Mouse (Mus musculus): Measurements from ENCODE around the gene Tmie. TPM values are rescaled to one million over a fixed set of nuclear protein-coding genes. Genes with fewer than 3 reads are reported as not detected.

Tmie gene
- total and polyA plus RNA-seq, 3 experiments, result 0.11 TPM; not detected in 2

DNA sequence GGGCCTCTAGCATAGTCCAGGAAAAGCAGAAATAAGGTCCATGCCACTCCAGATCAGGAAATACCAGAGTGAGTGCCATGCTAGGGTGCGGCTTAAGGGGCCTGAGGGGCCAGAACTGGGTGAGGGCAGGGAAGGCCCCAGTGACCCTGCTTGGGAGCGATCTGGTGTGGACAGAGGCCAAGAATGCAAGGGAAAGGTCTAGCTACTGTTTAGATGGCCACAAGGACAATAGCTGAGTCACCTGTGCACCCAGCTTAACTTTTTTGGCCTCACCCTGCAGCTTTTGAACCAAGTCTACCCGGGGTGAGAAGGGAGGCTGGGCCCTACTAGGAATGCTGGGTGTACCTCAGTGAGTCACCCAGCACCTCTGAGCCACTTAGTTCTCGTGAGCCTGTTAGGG, 859 bp upstream of the Tmie start:
- DNase-seq (ENCODE audit: low spot score) (no peak), ATAC-seq (ENCODE audit: extremely low read depth, insufficient number of reproducible peaks, low FRiP score, poor library complexity, severe bottlenecking) (no peak)
- Histone ChIP-seq H3K4me3 (ENCODE audit: low read depth, low read length) (no peak overlapping the region), H3K36me3 (replicated peaks) (no peaks in the 10 kb centered on the region), H3K9me3 (replicated peaks) (no peaks in the 10 kb centered on the region), H3K4me1 (ENCODE audit: insufficient read depth, low read depth, low read length) (no peaks in the 10 kb centered on the region), H3K27me3 (ENCODE audit: insufficient read depth, low read length) (peaks cover 23% of the 10 kb centered on the region)
- no peak for TF ChIP-seq CTCF (IDR thresholded peaks at IDR 0.05; ENCODE audit: low read depth, low read length)
- TF ChIP-seq POLR2AphosphoS5 (IDR thresholded peaks at IDR 0.05; ENCODE audit: insufficient replicate concordance, low read depth, low read length), result no peak
- TF ChIP-seq GATA1 (IDR thresholded peaks at IDR 0.05; ENCODE audit: borderline replicate concordance, low read length), result no peak
- no peak for TF ChIP-seq TAL1 (conservative IDR thresholded peaks at IDR 0.05; ENCODE audit: low read depth, low read length)
- no peak for TF ChIP-seq GATA2 (IDR thresholded peaks at IDR 0.05; ENCODE audit: borderline replicate concordance, low read depth, low read length)

DNA sequence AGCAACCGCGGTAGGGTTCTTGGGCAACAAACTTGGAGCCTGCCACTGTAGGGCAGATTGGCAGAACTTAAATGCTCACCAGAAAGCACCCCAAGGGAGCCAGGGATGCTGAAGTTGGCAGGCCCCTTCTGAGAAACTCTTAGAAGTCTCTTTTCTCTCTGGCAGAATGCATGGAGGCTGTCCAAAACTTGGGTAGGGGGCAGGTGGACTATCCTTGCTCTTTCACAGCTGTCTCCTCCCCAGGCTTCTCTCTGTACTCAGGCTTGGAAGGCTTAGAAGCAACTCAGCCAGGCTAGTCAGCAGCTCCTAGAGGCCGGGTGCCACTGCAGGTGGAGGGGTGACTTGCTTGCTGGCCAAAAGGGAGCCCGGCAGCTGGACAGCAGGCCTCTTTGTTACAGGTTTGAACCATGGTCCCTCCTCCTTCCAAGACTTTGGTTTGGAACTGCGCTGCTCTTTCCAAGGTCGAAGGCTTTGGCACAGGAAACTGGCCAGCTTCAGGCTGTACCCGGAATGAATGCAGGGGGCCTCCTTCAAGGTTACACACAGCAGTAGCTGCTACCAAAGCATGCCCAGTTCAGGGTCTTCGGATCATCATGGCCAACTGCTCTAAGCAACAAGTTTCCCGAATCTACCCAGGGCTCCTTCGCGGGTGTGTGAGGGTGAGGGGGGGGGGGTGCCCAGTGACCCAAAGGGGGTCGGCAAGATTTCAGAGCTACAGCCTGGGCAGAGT, 557 bp downstream of the Tmie start, which contains the start of gene Als2cl:
TSS of gene Als2cl (plus strand) at position 680 of the 730 bp plus-strand sequence.
- Histone ChIP-seq H3K9me3 (replicated peaks) (no peaks in the 10 kb centered on the region), H3K4me3 (ENCODE audit: low read depth, low read length) (no peak within 1 kb of the TSS), H3K27me3 (ENCODE audit: insufficient read depth, low read length) (peaks cover 20% of the 10 kb centered on the region), H3K36me3 (replicated peaks) (no peaks in the 10 kb centered on the region), H3K4me1 (ENCODE audit: insufficient read depth, low read depth, low read length) (no peaks in the 10 kb centered on the region)
- DNase-seq (ENCODE audit: low spot score) (no peak), ATAC-seq (ENCODE audit: extremely low read depth, insufficient number of reproducible peaks, low FRiP score, poor library complexity, severe bottlenecking) (no peak)
- TF ChIP-seq GATA1 (IDR thresholded peaks at IDR 0.05; ENCODE audit: borderline replicate concordance, low read length) (no peak), GATA2 (IDR thresholded peaks at IDR 0.05; ENCODE audit: borderline replicate concordance, low read depth, low read length) (no peak), CTCF (IDR thresholded peaks at IDR 0.05; ENCODE audit: low read depth, low read length) (no peak), TAL1 (conservative IDR thresholded peaks at IDR 0.05; ENCODE audit: low read depth, low read length) (no peak), POLR2AphosphoS5 (IDR thresholded peaks at IDR 0.05; ENCODE audit: insufficient replicate concordance, low read depth, low read length) (no peak)

DNA sequence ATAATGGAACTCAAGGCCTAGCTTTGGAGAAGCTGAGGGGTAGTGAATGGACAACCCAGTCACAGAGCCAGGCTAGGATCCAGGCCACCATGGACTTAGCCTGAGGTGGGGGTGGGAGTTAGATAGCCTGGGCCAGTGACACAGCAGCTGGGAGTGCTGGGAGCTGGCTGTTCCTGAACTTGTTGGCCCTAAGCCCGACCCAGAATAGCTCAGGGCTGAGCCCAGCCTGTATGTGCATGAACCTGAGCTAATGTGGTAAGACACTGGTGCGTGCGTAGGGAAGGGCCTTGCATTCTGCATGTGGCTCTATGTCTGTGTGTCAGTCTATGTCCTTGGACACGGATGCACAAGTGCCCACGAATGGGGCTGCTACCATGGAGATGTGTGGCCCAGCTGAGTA, 2.0 kb downstream of the Tmie start:
- DNase-seq (ENCODE audit: low spot score) (no peak), ATAC-seq (ENCODE audit: extremely low read depth, insufficient number of reproducible peaks, low FRiP score, poor library complexity, severe bottlenecking) (no peak)
- Histone ChIP-seq H3K4me3 (ENCODE audit: low read depth, low read length) (no peak overlapping the region), H3K9me3 (replicated peaks) (no peaks in the 10 kb centered on the region), H3K4me1 (ENCODE audit: insufficient read depth, low read depth, low read length) (no peaks in the 10 kb centered on the region), H3K27me3 (ENCODE audit: insufficient read depth, low read length) (peaks cover 27% of the 10 kb centered on the region), H3K36me3 (replicated peaks) (no peaks in the 10 kb centered on the region)
- TF ChIP-seq POLR2AphosphoS5 (IDR thresholded peaks at IDR 0.05; ENCODE audit: insufficient replicate concordance, low read depth, low read length), result no peak
- TF ChIP-seq TAL1 (conservative IDR thresholded peaks at IDR 0.05; ENCODE audit: low read depth, low read length), result no peak
- no peak for TF ChIP-seq CTCF (IDR thresholded peaks at IDR 0.05; ENCODE audit: low read depth, low read length)
- TF ChIP-seq GATA1 (IDR thresholded peaks at IDR 0.05; ENCODE audit: borderline replicate concordance, low read length), result no peak
- no peak for TF ChIP-seq GATA2 (IDR thresholded peaks at IDR 0.05; ENCODE audit: borderline replicate concordance, low read depth, low read length)

DNA sequence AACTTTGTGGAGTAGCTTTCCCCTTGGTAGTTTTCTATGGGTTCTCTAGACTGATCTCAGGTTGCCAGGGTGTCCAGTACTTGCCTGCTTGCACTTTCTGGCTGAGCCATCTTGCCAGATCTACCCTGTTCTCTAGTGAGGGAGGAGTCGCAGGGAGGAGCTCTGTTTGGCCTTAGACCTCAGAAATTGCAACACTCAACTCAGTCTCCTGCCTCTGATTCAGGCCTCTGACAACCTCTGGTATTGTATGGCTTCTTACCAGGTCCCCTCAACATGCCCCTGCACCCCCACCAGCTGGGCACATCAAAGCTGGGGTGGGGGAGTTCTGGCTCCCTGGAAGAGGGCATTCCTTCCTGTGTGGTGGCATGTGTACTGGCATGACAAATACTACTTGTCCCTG, 2.6 kb downstream of the Tmie start:
- peaks cover 32% of the 10 kb centered on the region for H3K27me3 ChIP-seq (ENCODE audit: insufficient read depth, low read length)
- no peaks in the 10 kb centered on the region for H3K4me1 ChIP-seq (ENCODE audit: insufficient read depth, low read depth, low read length)
- no peak overlapping the region for H3K4me3 ChIP-seq (ENCODE audit: low read depth, low read length)
- TF ChIP-seq GATA1 (IDR thresholded peaks at IDR 0.05; ENCODE audit: borderline replicate concordance, low read length) (no peak), POLR2AphosphoS5 (IDR thresholded peaks at IDR 0.05; ENCODE audit: insufficient replicate concordance, low read depth, low read length) (no peak), GATA2 (IDR thresholded peaks at IDR 0.05; ENCODE audit: borderline replicate concordance, low read depth, low read length) (no peak), TAL1 (conservative IDR thresholded peaks at IDR 0.05; ENCODE audit: low read depth, low read length) (no peak), CTCF (IDR thresholded peaks at IDR 0.05; ENCODE audit: low read depth, low read length) (no peak)
- H3K36me3 ChIP-seq (replicated peaks), result no peaks in the 10 kb centered on the region
- ATAC-seq (ENCODE audit: extremely low read depth, insufficient number of reproducible peaks, low FRiP score, poor library complexity, severe bottlenecking) (no peak), DNase-seq (ENCODE audit: low spot score) (no peak)
- H3K9me3 ChIP-seq (replicated peaks), result no peaks in the 10 kb centered on the region

DNA sequence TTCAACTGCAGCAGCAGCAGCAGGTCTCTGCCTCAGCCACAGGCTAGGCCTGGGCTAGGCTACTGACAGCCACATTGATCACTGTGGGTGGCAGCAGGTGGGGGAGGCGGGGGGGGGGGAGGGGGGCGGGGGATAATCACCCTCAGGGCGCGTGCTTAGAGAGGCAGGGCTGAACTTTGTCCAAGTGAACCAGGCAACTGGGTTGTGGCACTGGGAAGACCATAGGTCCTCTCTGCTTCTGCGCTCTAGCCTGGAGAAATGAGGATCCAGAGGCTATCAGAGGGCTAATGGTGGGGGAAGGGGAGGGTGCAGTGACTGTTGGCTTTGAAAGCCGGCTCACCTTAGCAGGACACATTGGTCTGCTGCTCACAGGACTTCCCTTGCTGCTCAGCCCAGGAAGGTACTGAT, 4.6 kb downstream of the Tmie start:
- peaks cover 32% of the 10 kb centered on the region for H3K27me3 ChIP-seq (ENCODE audit: insufficient read depth, low read length)
- no peaks in the 10 kb centered on the region for H3K9me3 ChIP-seq (replicated peaks)
- TF ChIP-seq GATA1 (IDR thresholded peaks at IDR 0.05; ENCODE audit: borderline replicate concordance, low read length) (no peak), CTCF (IDR thresholded peaks at IDR 0.05; ENCODE audit: low read depth, low read length) (no peak), GATA2 (IDR thresholded peaks at IDR 0.05; ENCODE audit: borderline replicate concordance, low read depth, low read length) (no peak), TAL1 (conservative IDR thresholded peaks at IDR 0.05; ENCODE audit: low read depth, low read length) (no peak), POLR2AphosphoS5 (IDR thresholded peaks at IDR 0.05; ENCODE audit: insufficient replicate concordance, low read depth, low read length) (no peak)
- H3K4me1 ChIP-seq (ENCODE audit: insufficient read depth, low read depth, low read length), result no peaks in the 10 kb centered on the region
- H3K4me3 ChIP-seq (ENCODE audit: low read depth, low read length), result no peak overlapping the region
- ATAC-seq (ENCODE audit: extremely low read depth, insufficient number of reproducible peaks, low FRiP score, poor library complexity, severe bottlenecking) (no peak), DNase-seq (ENCODE audit: low spot score) (no peak)
- H3K36me3 ChIP-seq (replicated peaks), result no peaks in the 10 kb centered on the region

DNA sequence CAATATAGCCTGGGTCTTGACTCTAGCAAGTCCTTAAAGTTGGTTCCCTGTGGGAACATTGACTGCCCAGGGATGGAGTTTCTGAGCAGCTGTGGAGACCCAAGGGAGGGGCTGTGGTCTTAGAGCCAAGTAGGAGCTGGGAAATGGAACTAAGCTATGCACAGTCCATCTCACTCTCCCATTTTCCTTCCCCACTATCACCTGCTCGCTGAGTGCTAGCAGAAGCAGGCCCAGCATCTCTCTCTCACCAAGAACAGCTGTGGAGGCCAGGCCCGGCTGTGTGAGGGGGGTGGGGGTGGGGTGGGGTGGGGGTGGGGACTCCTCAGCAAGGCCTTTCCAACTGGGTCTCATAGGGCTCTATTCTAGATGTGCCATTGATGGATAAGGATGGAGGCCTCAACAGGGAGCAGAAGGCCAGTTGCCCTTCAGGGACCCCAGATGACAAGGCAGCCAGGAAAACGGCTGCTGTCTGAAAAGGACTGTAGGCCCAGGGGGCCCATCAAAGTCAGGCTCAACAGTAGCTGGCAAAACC, 5.2 kb downstream of the Tmie start:
- DNase-seq (ENCODE audit: low spot score) (no peak), ATAC-seq (ENCODE audit: extremely low read depth, insufficient number of reproducible peaks, low FRiP score, poor library complexity, severe bottlenecking) (no peak)
- TF ChIP-seq POLR2AphosphoS5 (IDR thresholded peaks at IDR 0.05; ENCODE audit: insufficient replicate concordance, low read depth, low read length) (no peak), GATA1 (IDR thresholded peaks at IDR 0.05; ENCODE audit: borderline replicate concordance, low read length) (no peak), TAL1 (conservative IDR thresholded peaks at IDR 0.05; ENCODE audit: low read depth, low read length) (no peak), GATA2 (IDR thresholded peaks at IDR 0.05; ENCODE audit: borderline replicate concordance, low read depth, low read length) (no peak), CTCF (IDR thresholded peaks at IDR 0.05; ENCODE audit: low read depth, low read length) (no peak)
- Histone ChIP-seq H3K4me1 (ENCODE audit: insufficient read depth, low read depth, low read length) (no peaks in the 10 kb centered on the region), H3K4me3 (ENCODE audit: low read depth, low read length) (no peak overlapping the region), H3K9me3 (replicated peaks) (no peaks in the 10 kb centered on the region), H3K36me3 (replicated peaks) (no peaks in the 10 kb centered on the region), H3K27me3 (ENCODE audit: insufficient read depth, low read length) (peaks cover 27% of the 10 kb centered on the region)

Data from G1E (cell line).